Mouse (Mus musculus) c-Kit-positive CD71-negative TER-119-negative erythroid progenitor cells, embryonic 14.5 days (primary cell): Measurements from ENCODE around the gene Myt1l.

Source experiments
- DNase-seq: peaks from one replicate; pipeline ENCODE4 v3.0.0-alpha.2; 2013; ENCODE audit warnings: low read depth

The Myt1l gene

DNA sequence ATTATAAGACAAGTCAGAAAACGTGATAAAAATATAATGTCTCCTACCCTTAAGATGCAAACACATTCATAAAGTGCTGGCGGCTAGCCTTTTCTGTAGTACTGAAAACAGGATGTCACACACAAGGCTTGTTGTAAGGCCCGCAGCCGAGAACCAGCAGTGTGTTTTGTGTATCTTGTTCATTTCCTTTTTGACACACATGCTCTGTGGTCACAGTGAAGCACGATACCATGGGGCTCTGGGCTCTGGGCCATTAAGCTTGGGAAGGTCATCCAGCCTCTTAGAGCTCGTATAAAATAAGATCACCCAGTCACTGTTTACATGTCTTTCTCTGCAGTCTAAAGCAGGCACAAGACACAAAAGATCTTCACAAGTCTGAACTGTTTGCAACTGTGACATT, 288.6 kb downstream of the Myt1l start:
- no peak for DNase-seq

DNA sequence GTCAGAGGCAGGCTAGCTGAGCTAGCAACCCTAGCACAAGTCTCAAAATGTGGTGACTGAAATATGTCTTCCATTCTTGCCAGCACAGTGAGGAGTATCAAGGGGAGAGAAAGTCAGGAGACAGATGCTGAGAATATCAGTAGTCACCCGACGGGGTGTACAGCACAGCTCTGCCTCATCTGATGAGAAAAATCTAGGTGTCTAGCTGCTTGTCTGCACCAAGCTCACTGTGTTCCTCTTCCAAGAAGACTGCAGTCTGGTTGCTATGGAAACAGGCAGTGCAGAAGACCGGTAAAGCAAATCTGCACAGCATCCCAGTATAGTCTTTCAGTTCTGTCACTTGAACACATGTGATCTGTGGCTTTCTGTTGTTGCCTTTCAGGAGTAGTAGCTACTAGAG, 294.0 kb downstream of the Myt1l start:
- DNase-seq, result no peak

GRCm38 (mm10) chr12:29823766-29824417, 295.7 kb downstream of the Myt1l start:
- DNase-seq, result no peak

- no peak for DNase-seq
Measured at GRCm38 (mm10) chr12:29830571-29830970, 302.4 kb downstream of the Myt1l start.

DNA sequence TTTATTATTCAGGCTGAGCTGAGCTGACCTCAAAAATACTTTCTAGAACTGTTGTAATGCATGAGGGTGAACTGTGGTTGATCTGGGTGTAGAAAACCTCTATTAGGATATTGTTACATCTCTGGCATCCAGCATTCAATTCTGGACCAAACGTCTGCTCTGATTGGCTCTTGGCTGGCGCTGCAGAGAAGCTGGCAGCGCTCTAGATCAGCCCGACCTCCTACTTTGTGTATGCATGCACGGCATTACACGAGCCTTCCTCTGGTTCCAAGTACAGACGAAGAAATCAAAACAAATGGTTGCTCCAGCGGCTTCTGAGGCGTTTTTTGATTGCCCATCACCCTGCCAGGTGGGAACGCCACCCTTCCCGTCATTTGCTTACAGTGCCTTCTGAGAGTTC, 303.2 kb downstream of the Myt1l start:
- DNase-seq, result no peak

DNA sequence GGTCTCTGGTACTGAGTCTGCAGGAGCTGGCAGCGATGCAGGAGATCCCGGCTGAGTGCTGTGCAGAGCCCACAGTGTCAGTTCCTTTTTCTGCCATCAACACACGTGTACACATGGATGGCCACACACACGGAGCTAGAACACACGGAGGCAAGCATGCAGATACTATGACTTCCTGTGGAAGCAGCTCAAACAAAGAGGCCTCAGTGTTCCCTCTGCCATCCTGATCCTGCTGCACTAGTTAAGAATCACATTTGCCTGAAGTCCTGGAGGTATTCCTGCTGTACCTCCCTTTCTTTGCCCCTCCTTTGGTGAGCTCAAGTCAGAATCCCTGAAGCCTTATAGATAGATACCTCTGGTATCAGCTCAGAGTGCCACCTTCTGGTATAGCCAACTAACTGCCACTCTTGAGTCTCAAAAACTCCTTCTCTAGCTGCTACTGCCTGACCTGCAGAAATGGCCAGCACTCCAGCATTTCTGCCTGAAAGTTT, 309.2 kb downstream of the Myt1l start:
- no peak for DNase-seq

DNA sequence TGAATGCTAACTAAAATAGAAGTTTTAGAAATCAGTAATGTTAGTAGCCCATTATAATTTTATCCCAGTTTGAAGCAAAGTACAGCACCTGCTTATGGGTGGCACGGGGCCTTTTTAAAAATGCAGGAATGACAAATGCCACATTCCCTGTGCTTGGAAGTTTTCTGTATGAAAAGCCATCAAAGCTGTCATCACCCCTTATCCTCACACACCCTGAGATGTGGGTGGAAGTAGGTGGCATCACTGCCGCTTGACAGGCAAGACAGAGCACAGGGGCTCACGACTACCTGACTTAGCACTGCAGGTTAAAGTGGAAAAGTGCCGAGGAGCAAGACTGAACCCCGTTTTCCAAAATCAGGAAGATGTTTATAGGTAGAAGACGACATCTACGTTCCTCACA, 310.2 kb downstream of the Myt1l start:
- no peak for DNase-seq

GRCm38 (mm10) chr12:29849936-29850335, 321.8 kb downstream of the Myt1l start:
- no peak for DNase-seq

GRCm38 (mm10) chr12:29854151-29854585, 326.0 kb downstream of the Myt1l start:
- no peak for DNase-seq

GRCm38 (mm10) chr12:29855007-29855406, 326.8 kb downstream of the Myt1l start:
- peak; percentile 22 for DNase-seq

DNA sequence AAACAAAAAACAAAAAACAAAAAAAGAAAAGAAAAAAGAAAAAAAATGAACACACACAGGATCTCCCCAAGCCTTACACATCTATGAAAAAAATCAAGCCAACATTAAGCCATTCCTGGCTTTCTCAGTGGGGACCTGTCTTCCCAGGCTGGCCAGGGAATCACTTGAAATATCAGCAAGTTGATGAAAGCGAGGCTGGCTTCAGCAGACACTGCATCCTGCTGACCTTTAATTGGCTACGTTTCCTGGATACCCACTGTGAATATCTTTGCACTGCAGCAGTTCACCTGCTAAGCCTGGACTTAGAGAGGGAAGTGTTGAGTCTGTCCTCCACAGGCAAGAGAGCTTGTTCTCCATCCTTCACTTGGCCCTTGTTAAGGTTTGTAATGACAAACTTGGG, 332.8 kb downstream of the Myt1l start:
- no peak for DNase-seq

- no peak for DNase-seq
Measured at GRCm38 (mm10) chr12:29868295-29868694, 340.1 kb downstream of the Myt1l start.

DNA sequence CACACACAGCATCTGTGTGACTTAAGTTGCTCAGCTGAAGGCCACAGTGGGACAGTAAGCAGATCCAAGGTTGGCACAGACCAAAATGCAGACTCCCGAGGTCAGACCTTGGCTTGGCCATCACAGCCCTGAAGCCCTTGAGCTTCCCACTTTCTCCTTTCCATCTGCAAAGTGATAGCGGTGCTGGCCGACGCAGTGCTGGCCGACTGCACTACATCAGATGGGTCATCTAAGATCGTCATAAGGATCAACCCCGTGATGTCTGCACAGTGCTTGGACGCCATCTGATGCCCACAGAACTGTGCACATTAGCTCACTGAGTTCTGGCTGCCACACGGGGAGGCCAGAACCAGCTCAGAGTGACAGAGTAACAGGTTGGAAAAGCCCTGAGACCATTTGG, 340.6 kb downstream of the Myt1l start:
- DNase-seq, result no peak

DNA sequence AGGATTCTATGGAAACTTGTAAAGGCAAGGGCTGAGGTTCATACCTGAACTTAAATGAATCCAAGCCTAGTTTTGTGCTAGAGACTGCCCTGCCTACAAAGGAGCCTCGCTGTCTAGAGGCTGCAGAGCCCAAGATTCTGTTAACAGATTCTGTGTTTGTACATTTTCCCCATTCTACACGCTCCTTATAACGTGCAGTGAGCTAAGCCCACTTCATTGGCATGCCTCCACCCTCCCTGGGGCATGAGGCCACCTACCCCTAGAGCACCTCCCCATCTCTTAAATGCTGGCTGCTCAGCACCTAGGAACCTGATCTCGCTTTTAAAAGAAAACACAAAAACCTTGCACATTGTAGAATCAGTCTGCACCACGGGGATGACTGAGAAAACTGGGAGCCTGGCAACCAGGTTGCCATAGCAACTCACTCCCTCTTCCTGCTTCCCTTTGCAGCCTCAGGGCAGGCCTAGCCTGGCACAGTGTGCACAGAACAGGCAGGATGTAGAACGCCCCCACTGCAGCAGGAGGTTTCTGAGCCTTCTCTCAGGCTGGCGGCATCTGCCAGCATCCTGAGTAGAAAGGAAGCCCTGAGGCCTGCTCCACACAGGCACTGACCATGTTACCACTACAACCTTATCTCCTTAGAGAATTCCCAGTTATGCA, 344.1 kb downstream of the Myt1l start:
- DNase-seq, result no peak

DNA sequence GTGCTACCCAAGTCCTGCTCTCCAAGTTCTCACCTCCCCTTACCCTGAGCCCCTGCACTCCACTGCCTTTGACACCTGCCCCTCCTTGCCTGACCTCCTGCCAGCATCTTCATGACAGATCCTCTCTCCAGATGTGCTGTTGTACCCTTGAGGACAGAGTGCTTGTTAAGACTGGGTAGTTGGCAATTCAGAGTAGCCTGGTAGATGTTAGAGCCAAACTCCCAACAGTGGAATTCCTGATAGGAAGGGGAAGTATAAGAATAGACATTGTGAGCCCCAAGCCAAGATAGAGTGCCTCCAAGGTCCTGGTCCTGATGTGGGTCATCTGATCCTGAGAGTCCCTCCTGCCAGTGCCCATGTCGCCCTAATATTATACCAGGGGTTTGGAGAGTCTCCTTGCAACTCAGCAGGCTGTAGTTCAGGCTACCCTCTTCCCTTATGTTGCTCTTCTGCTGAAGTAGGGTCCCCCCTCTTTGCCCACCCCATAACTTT, 345.1 kb downstream of the Myt1l start:
- DNase-seq, result no peak

DNA sequence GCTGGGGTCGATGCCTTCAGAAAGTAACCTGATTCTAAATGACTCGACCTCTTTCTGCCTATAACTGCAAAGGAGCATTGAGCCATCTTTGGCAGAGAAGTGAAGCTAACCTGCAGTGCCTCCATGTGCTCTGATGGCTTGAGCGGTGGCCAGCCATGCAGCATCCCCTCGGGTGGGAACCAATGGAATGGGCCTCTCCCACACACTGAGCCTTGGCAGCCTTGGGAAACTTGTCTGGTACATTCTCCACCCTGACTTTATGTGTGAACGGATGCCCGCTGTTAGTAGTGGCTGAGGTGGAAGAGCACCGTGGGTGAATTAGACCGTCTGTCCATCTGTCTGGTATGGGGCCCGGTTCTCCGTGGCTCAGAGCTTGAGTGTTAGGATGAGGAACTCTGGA, 349.8 kb downstream of the Myt1l start:
- DNase-seq, result no peak

DNA sequence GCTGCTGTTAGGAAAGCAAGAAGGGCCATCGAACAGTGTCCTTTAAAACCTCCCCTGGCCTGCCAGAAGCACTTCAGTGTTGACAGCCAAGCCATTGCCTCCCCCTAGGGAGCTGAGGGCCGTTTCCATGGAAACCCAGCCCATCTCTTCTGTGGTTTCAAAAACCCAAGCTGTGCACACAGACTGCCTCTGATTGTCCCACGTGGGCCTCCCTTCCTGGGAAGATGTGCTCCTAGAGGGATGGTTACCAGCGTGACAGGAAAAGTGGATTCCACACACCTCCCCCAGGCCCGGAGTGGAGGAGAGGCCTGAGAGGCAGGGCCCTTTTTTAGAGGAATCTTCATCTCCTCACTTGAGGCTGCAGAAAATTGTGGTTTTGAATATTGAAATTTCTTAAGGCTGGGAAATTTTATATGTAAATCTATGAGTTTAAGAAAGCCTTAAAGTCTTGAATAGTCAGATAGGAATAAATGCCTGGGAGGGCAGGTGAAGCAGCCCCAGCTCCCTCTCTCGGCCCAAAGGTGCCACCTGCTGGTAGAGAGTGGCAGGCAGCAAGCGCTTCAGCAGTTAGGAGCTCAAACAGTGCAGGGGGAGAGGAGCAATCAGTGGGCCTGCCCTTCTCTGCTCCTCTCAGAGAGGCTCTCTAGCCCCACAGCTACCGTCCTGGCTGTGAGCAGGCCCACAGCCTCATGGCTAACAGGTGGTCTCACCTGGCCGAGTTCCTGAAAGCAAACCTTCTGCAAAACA, 354.9 kb downstream of the Myt1l start:
- peak; percentile 14 for DNase-seq

GRCm38 (mm10) chr12:29884376-29884775, 356.2 kb downstream of the Myt1l start:
- DNase-seq, result no peak

- DNase-seq, result peak; percentile 17
Measured at GRCm38 (mm10) chr12:29894669-29895068, 366.5 kb downstream of the Myt1l start.

GRCm38 (mm10) chr12:29897533-29898085, 369.4 kb downstream of the Myt1l start:
- DNase-seq, result no peak

DNA sequence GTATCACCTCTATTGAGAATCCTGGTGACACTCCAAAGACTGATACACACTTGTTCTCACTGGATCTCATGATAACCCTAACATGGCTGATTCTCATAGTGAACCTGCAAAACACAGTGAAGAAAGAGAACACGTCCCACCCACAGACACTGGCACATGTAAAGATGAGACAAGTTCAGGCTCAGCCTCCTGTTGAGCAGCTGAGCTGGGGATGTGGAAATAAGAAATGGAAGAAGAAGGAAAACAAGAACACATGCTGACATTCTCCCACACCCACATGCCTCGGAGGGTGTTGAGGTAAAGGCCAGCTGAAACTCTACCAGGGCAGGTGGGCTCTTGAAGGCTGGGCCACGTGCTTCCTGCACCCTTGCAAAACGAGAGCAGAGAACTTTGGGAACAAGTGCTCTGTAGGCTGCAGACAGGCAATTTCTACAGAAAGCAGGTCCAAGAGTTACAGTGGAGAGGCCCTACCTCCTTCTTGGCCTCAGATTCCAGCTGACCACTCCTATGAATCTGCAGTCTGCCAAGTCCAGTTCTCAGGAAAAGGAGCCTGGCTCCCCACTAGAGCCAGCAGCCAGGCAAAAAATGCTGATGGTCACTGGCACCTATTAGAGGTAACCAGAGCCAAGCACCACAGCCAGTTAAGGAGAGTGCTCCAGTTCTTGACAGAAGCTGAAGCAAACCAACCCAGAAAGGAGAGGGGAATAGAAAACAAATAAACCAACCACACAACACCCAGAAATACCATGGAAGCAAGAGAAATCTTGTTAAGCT, 376.1 kb downstream of the Myt1l start:
- DNase-seq, result no peak

GRCm38 (mm10) chr12:29907056-29907455, 378.9 kb downstream of the Myt1l start:
- no peak for DNase-seq
